Mouse (Mus musculus): Measurements from ENCODE around the gene Trim7.

- TF ChIP-seq CTCF (conservative IDR thresholded peaks at IDR 0.05; ENCODE audit: low read length) = no peak
- TF ChIP-seq POU5F1 (IDR thresholded peaks at IDR 0.05; ENCODE audit: borderline replicate concordance, low read length) = no peak
Observed at GRCm38 (mm10) chr11:48826752-48827096, 784 bp downstream of the Trim7 start.
